Mouse (Mus musculus): ENCODE data around the gene Suclg2.

DNA sequence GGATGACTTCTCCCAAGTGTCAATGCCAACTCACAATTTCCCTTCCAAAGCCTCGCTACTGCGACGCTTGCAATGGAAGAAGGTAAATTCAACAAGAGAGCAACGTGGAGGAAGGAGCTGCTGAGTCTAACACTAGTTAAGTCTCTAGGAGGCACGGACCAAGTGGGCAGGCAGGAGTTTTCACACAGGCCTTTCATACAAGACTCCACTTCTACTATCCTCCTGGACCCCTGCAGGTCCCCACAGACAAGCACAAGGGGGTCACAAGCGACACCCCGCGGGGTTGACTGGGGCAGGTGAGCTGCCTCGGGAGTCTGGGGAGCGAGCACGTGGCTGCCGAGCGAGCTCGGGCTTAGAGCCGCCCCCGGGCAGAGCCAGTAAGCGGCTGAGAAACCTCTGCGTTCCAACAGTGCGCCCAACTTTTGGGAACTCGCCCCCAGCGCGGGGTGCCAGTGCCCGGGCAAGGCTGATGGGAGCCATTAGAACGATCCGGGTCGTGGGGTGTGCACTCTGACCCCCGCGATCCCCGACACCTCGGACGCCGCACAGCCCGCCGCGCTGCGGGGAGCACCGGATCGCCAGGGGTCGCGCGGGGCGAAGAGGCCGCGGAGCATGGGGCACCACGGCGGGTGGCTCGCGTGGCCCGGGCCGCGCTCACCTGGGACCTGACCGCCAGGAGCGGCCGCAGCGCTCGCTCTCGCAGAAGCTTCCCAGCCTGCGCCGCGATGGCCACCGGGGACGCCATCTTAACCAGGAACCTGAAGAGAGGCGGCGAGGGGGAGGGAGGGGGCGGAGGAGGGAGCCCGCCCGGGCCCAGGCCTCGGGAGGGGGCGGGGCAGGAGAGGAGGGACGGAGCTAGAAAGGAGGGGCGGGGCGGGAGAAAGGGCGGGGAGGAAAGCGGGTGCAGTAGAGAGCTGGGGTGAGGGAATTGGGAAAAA is at the start of gene Suclg2:
- TF ChIP-seq CTCF (IDR thresholded peaks at IDR 0.05; ENCODE audit: low read depth) (no peak), EP300 (IDR thresholded peaks at IDR 0.05; ENCODE audit: low read depth) (no peak)

Measured in liver, embryonic 14.5 days (tissue).